Mouse (Mus musculus): ENCODE data around the gene Cd70. TPM values are rescaled to one million over a fixed set of nuclear protein-coding genes. Genes with fewer than 3 reads are reported as not detected.

Gene Cd70
- polyA plus RNA-seq, 1 experiment from 2014 or later: not detected

DNA sequence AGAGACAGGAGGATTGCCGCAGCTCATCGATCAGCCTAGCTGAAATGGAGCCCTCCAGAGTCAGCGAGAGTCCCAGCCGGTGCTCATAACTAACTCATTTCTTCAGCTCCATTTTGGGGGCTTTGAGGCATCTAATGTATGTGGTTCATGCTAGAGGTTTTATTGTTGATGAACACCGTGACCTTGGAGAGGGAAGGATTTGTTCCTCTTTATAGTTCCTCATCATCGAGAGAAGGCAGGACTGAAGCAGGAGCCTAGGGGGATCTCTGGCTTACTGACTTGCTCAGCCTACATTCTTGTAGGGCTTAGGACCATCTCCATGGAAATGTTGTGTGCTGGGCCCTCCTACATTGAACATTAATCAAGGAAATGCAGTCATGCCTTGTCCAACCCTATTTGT, 3.4 kb upstream of the Cd70 start:
- no peak overlapping the region for H3K9ac ChIP-seq (ENCODE audit: low read length)
- peaks cover 31% of the 10 kb centered on the region for H3K27me3 ChIP-seq (ENCODE audit: control insufficient read depth, insufficient read depth, low read length)
- H3K4me3 ChIP-seq (ENCODE audit: control insufficient read depth in 1 of 2, insufficient read depth in 1 of 2, low read depth in 1 of 2, low read length in 2 of 2): no peak overlapping the region
- no peaks in the 10 kb centered on the region; a peak in 1 of 4 replicates for H3K4me1 ChIP-seq (ENCODE audit: control insufficient read depth in 2 of 2, insufficient read depth in 2 of 2, low read length in 2 of 2)
- H3K4me2 ChIP-seq (ENCODE audit: low read length): no peak overlapping the region
- no peak overlapping the region for H3K27ac ChIP-seq (replicated peaks in 1 of 2; ENCODE audit: control insufficient read depth in 1 of 2, insufficient read depth in 1 of 2, low read depth in 2 of 2, low read length in 2 of 2)
- no peaks in the 10 kb centered on the region for H3K9me3 ChIP-seq (ENCODE audit: control insufficient read depth, low read length)
- WGBS: 91% methylated on average over 6 of the region's 6 CpGs
- ATAC-seq (ENCODE audit: insufficient number of reproducible peaks, insufficient read depth, low FRiP score, low read depth): no peak
- no peaks in the 10 kb centered on the region for H3K36me3 ChIP-seq (ENCODE audit: control insufficient read depth, insufficient read depth, low read length)

DNA sequence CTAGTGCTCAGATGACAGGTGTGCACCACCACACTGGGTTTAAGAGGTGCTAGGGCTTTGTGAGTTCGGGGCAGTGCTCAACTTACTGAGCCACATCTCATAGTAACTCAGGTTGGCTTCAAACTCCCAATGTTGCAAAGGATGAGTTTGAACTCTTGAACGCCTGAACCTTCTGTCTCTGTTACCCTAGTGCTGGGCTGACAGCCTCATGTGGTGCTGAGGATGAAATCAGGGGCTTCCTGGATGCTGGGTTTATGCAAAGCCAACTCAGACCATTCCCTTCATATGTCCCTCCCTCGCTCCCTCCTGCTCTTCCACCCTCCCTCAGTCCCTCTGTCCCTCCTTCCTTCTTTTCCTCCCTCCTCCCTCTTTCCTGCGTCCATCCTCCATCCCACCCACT, 1.2 kb downstream of the Cd70 start:
- Histone ChIP-seq H3K27ac (replicated peaks in 1 of 2; ENCODE audit: control insufficient read depth in 1 of 2, insufficient read depth in 1 of 2, low read depth in 2 of 2, low read length in 2 of 2) (no peak overlapping the region), H3K36me3 (ENCODE audit: control insufficient read depth, insufficient read depth, low read length) (no peaks in the 10 kb centered on the region), H3K4me2 (ENCODE audit: low read length) (no peak overlapping the region), H3K27me3 (ENCODE audit: control insufficient read depth, insufficient read depth, low read length) (peaks cover 52% of the 10 kb centered on the region), H3K4me1 (ENCODE audit: control insufficient read depth in 2 of 2, insufficient read depth in 2 of 2, low read length in 2 of 2) (no peaks in the 10 kb centered on the region; a peak in 1 of 4 replicates), H3K9ac (ENCODE audit: low read length) (no peak overlapping the region), H3K9me3 (ENCODE audit: control insufficient read depth, low read length) (no peaks in the 10 kb centered on the region), H3K4me3 (ENCODE audit: control insufficient read depth in 1 of 2, insufficient read depth in 1 of 2, low read depth in 1 of 2, low read length in 2 of 2) (no peak overlapping the region)
- 61% methylated on average over 4 of the region's 4 CpGs for WGBS
- ATAC-seq (ENCODE audit: insufficient number of reproducible peaks, insufficient read depth, low FRiP score, low read depth): no peak

DNA sequence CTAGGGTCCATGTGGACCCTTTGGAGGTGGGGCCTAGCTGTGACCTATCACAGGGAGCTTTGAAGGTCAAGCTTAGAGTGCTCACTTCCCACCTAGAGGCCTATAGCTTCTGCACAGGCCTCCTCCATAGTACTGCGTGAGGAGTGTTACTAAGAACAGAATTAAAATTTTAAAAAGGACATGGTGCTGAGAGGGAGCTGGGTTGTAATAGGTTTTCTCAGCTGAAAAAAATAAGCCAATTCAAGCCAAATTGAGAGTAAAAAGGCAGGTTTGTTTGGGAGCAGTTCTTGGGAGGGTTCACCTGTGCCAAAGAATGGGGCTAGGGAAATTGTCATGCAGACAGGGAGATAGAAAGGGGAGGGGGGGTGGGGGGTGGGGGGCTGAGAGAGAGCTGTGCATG, 4.5 kb downstream of the Cd70 start:
- no peak for ATAC-seq (ENCODE audit: insufficient number of reproducible peaks, insufficient read depth, low FRiP score, low read depth)
- H3K4me1 ChIP-seq (ENCODE audit: control insufficient read depth in 2 of 2, insufficient read depth in 2 of 2, low read length in 2 of 2): no peaks in the 10 kb centered on the region; a peak in 1 of 4 replicates
- no peaks in the 10 kb centered on the region for H3K9me3 ChIP-seq (ENCODE audit: control insufficient read depth, low read length)
- no peak overlapping the region for H3K4me3 ChIP-seq (ENCODE audit: control insufficient read depth in 1 of 2, insufficient read depth in 1 of 2, low read depth in 1 of 2, low read length in 2 of 2)
- no peaks in the 10 kb centered on the region for H3K36me3 ChIP-seq (ENCODE audit: control insufficient read depth, insufficient read depth, low read length)
- H3K27ac ChIP-seq (replicated peaks in 1 of 2; ENCODE audit: control insufficient read depth in 1 of 2, insufficient read depth in 1 of 2, low read depth in 2 of 2, low read length in 2 of 2): no peak overlapping the region
- no peak overlapping the region for H3K9ac ChIP-seq (ENCODE audit: low read length)
- no peak overlapping the region for H3K4me2 ChIP-seq (ENCODE audit: low read length)
- H3K27me3 ChIP-seq (ENCODE audit: control insufficient read depth, insufficient read depth, low read length): peaks cover 42% of the 10 kb centered on the region
- WGBS: 69% methylated on average over 1 of the region's 1 CpGs

DNA sequence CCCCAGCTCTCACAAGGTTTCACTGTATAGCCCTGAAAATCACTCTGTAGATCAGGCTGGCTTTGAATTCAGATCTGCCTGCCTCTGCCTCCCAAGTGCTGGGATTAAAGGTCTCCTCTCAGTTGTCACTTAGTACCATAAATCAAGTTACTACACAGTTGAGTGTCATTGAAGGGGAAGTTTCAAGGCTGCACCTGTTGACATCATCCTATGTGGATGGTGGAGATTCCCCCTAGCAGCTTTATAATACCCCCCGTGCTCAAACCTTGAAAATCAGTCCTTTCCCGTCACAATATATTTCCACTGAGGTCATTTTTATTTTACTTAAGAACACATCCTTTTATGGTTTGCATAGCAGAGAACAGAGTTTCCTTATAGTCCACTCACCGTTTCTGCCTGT, 5.9 kb downstream of the Cd70 start:
- H3K4me3 ChIP-seq (ENCODE audit: control insufficient read depth in 1 of 2, insufficient read depth in 1 of 2, low read depth in 1 of 2, low read length in 2 of 2): no peak overlapping the region
- no peak overlapping the region for H3K4me2 ChIP-seq (ENCODE audit: low read length)
- H3K27me3 ChIP-seq (ENCODE audit: control insufficient read depth, insufficient read depth, low read length): peaks cover 28% of the 10 kb centered on the region
- H3K9ac ChIP-seq (ENCODE audit: low read length): no peak overlapping the region
- no peaks in the 10 kb centered on the region for H3K9me3 ChIP-seq (ENCODE audit: control insufficient read depth, low read length)
- no peak overlapping the region for H3K27ac ChIP-seq (replicated peaks in 1 of 2; ENCODE audit: control insufficient read depth in 1 of 2, insufficient read depth in 1 of 2, low read depth in 2 of 2, low read length in 2 of 2)
- H3K36me3 ChIP-seq (ENCODE audit: control insufficient read depth, insufficient read depth, low read length): no peaks in the 10 kb centered on the region
- WGBS: 69% methylated on average over 3 of the region's 3 CpGs
- ATAC-seq (ENCODE audit: insufficient number of reproducible peaks, insufficient read depth, low FRiP score, low read depth): no peak
- no peaks in the 10 kb centered on the region for H3K4me1 ChIP-seq (ENCODE audit: control insufficient read depth in 2 of 2, insufficient read depth in 2 of 2, low read length in 2 of 2)

DNA sequence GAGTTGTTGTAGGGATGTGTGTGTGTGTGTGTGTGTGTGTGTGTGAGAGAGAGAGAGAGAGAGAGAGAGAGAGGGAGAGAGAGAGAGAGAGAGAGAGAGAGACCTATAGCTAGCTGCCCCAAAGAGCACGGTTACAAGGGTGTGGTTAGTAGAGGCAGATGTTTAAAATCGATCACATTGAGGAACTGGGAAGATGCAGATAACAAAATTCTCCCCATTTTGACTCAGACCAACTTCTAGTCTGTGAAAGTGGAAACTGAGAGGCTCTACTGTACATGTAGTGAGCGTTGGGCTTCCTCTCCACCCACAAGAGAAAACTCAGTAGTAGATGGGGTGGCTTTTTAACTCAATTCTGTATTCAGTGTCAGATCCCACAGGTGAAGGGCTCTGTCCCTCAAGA, 9.9 kb downstream of the Cd70 start:
- WGBS: 78% methylated on average over 3 of the region's 3 CpGs

DNA sequence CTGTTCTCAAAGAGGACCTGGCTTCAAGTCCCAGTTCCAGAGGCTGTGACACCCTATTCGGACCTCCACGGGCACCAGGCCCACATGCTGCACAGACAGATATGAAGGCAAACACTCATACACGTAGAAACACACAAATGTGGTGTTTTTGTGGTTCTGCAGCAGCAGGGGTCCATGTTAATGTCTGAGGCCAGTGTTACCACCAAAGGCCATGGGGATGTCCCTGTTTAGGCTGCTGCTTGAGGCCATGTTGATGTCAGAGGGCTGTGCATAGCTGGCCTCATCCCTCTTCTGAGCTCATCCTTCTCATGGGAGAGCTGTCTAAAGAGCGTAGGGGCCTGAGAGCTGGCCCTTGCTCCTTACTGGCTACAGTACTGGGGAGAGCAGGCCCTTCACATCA, 10.9 kb downstream of the Cd70 start:
- no peak overlapping the region for H3K27ac ChIP-seq (replicated peaks in 1 of 2; ENCODE audit: control insufficient read depth in 1 of 2, insufficient read depth in 1 of 2, low read depth in 2 of 2, low read length in 2 of 2)
- no peak overlapping the region for H3K4me2 ChIP-seq (ENCODE audit: low read length)
- H3K4me3 ChIP-seq (ENCODE audit: control insufficient read depth in 1 of 2, insufficient read depth in 1 of 2, low read depth in 1 of 2, low read length in 2 of 2): no peak overlapping the region
- H3K4me1 ChIP-seq (ENCODE audit: control insufficient read depth in 2 of 2, insufficient read depth in 2 of 2, low read length in 2 of 2): no peaks in the 10 kb centered on the region
- WGBS: 73% methylated on average over 4 of the region's 4 CpGs
- no peak overlapping the region for H3K9ac ChIP-seq (ENCODE audit: low read length)
- H3K27me3 ChIP-seq (ENCODE audit: control insufficient read depth, insufficient read depth, low read length): no peaks in the 10 kb centered on the region
- ATAC-seq (ENCODE audit: insufficient number of reproducible peaks, insufficient read depth, low FRiP score, low read depth): no peak
- H3K9me3 ChIP-seq (ENCODE audit: control insufficient read depth, low read length): no peaks in the 10 kb centered on the region
- no peaks in the 10 kb centered on the region for H3K36me3 ChIP-seq (ENCODE audit: control insufficient read depth, insufficient read depth, low read length)

More for the DNA sequence above, 9.9 kb downstream of the Cd70 start:
- H3K4me1 ChIP-seq (ENCODE audit: control insufficient read depth in 2 of 2, insufficient read depth in 2 of 2, low read length in 2 of 2): no peaks in the 10 kb centered on the region
- H3K9ac ChIP-seq (ENCODE audit: low read length): no peak overlapping the region
- no peaks in the 10 kb centered on the region for H3K27me3 ChIP-seq (ENCODE audit: control insufficient read depth, insufficient read depth, low read length)
- H3K4me2 ChIP-seq (ENCODE audit: low read length): no peak overlapping the region
- H3K4me3 ChIP-seq (ENCODE audit: control insufficient read depth in 1 of 2, insufficient read depth in 1 of 2, low read depth in 1 of 2, low read length in 2 of 2): no peak overlapping the region
- H3K36me3 ChIP-seq (ENCODE audit: control insufficient read depth, insufficient read depth, low read length): no peaks in the 10 kb centered on the region
- ATAC-seq (ENCODE audit: insufficient number of reproducible peaks, insufficient read depth, low FRiP score, low read depth): no peak
- H3K27ac ChIP-seq (replicated peaks in 1 of 2; ENCODE audit: control insufficient read depth in 1 of 2, insufficient read depth in 1 of 2, low read depth in 2 of 2, low read length in 2 of 2): no peak overlapping the region
- no peaks in the 10 kb centered on the region for H3K9me3 ChIP-seq (ENCODE audit: control insufficient read depth, low read length)

DNA sequence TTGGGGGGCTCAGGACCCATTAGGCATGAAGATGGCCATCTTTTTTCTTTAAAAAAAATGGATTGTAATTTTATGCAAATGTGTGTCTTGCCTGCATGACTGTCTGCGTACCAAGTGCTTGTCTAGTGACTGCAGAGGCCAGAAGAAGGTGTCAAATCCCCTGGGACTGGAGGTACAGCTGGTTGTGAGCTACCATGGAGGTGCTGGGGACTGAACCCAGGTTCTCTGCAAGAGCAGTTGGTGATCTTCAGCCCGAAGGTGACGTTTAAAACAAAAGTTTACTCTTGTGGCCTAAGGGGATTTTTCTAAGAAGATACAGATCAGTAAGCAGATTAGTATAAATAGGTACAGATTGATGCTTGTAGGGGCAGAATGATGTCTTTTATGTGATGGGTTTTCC, 13.9 kb downstream of the Cd70 start:
- Histone ChIP-seq H3K27ac (replicated peaks in 1 of 2; ENCODE audit: control insufficient read depth in 1 of 2, insufficient read depth in 1 of 2, low read depth in 2 of 2, low read length in 2 of 2) (no peak overlapping the region), H3K4me2 (ENCODE audit: low read length) (no peak overlapping the region), H3K9ac (ENCODE audit: low read length) (no peak overlapping the region), H3K4me1 (ENCODE audit: control insufficient read depth in 2 of 2, insufficient read depth in 2 of 2, low read length in 2 of 2) (no peaks in the 10 kb centered on the region), H3K9me3 (ENCODE audit: control insufficient read depth, low read length) (no peaks in the 10 kb centered on the region), H3K4me3 (ENCODE audit: control insufficient read depth in 1 of 2, insufficient read depth in 1 of 2, low read depth in 1 of 2, low read length in 2 of 2) (no peak overlapping the region), H3K36me3 (ENCODE audit: control insufficient read depth, insufficient read depth, low read length) (no peaks in the 10 kb centered on the region), H3K27me3 (ENCODE audit: control insufficient read depth, insufficient read depth, low read length) (no peaks in the 10 kb centered on the region)
- no peak for ATAC-seq (ENCODE audit: insufficient number of reproducible peaks, insufficient read depth, low FRiP score, low read depth)
- WGBS: 75% methylated on average over 3 of the region's 3 CpGs

DNA sequence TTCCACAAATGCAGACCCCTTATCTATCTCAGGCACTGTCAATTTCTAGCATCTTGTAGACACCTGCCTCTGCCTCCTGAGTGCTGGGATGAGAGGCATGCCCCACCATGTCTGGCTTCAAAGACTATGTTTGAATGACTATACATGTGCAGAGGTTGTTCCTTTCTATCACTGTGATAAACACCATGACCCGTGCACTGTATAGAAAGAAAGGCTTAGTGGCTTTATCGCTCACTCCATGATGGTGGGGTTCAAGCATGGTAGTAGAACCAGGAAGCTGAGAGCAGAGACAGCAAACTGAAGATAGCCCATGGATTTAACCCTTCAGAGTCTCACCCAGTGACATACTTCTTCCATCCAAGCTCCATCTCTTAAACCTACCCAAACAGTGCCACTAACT, 14.9 kb downstream of the Cd70 start:
- Histone ChIP-seq H3K36me3 (ENCODE audit: control insufficient read depth, insufficient read depth, low read length) (no peaks in the 10 kb centered on the region), H3K27me3 (ENCODE audit: control insufficient read depth, insufficient read depth, low read length) (no peaks in the 10 kb centered on the region), H3K4me2 (ENCODE audit: low read length) (no peak overlapping the region), H3K9me3 (ENCODE audit: control insufficient read depth, low read length) (no peaks in the 10 kb centered on the region), H3K4me3 (ENCODE audit: control insufficient read depth in 1 of 2, insufficient read depth in 1 of 2, low read depth in 1 of 2, low read length in 2 of 2) (no peak overlapping the region), H3K4me1 (ENCODE audit: control insufficient read depth in 2 of 2, insufficient read depth in 2 of 2, low read length in 2 of 2) (no peaks in the 10 kb centered on the region), H3K9ac (ENCODE audit: low read length) (no peak overlapping the region), H3K27ac (replicated peaks in 1 of 2; ENCODE audit: control insufficient read depth in 1 of 2, insufficient read depth in 1 of 2, low read depth in 2 of 2, low read length in 2 of 2) (no peak overlapping the region)
- 59% methylated on average over 2 of the region's 2 CpGs for WGBS
- no peak for ATAC-seq (ENCODE audit: insufficient number of reproducible peaks, insufficient read depth, low FRiP score, low read depth)
